ENCODE assay signal across 8 mouse cellular contexts in the genomic region with DNA sequence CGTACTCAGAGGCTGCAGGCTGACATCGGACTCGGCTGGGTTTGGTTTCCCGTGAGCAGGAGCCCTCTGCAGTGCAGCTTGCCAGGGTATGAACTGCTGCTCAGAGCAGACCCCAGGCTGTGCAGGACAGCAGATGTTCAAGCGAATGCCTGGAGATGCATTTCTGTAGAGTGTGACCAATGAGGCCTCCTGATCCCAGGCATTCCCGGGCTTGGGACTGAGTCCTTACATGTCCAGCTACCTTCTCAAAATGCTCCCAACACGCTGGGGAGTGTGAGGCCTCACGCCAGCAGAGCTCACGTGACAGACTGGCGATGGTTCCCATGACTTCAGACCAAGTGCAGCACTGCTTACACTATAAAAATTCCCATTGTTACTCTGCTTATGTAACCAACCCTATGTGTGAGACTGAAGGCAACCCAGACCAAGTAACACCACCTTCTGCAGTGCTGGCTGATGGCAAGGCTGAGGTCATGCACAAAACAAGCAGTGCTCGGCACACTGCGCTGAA.
DNase-seq lines count a peak whose midpoint lies in the region; ATAC-seq and TF ChIP-seq lines count a peak whose summit lies in the region.

No protein-coding gene starts in this region.

- H3K9ac ChIP-seq in lung, postnatal 0 days (replicated peaks; ENCODE audit: low read depth): no peak overlapping the region

- intact Hi-C loops in heart, postnatal 25 days (cut with DNase I): no loop called here

- H3K27ac ChIP-seq in embryonic facial prominence, embryonic 10.5 days (replicated peaks): peak overlapping the region; percentile 54; the same call in 1 of the 2 replicates
- no peak overlapping the region for H3K27ac ChIP-seq in lung, postnatal 0 days (ENCODE audit: low read length)

- H3K4me2 ChIP-seq in lung, postnatal 0 days (replicated peaks; ENCODE audit: low read depth, low read length): no peak overlapping the region

- peaks cover 49% of the 10 kb centered on the region for H3K4me1 ChIP-seq in embryonic facial prominence, embryonic 10.5 days
- H3K4me1 ChIP-seq in lung, postnatal 0 days (ENCODE audit: insufficient read depth, low read depth, low read length): peaks cover 16% of the 10 kb centered on the region; the same call in 1 of the 2 replicates

- no peak for TF ChIP-seq CTCF in lung, postnatal 0 days (IDR thresholded peaks at IDR 0.05)

- no peak for TF ChIP-seq EP300 in lung, postnatal 0 days (IDR thresholded peaks at IDR 0.05)

- H3K27me3 ChIP-seq in embryonic facial prominence, embryonic 10.5 days (replicated peaks; ENCODE audit: low read depth, poor library complexity, severe bottlenecking): no peaks in the 10 kb centered on the region
- no peaks in the 10 kb centered on the region for H3K27me3 ChIP-seq in lung, postnatal 0 days (replicated peaks; ENCODE audit: insufficient read depth, low read length)

- H3K9me3 ChIP-seq in embryonic facial prominence, embryonic 10.5 days: no peaks in the 10 kb centered on the region
- H3K9me3 ChIP-seq in lung, postnatal 0 days (ENCODE audit: low read length): no peaks in the 10 kb centered on the region

- H3K4me3 ChIP-seq in embryonic facial prominence, embryonic 10.5 days: no peak overlapping the region
- no peak overlapping the region for H3K4me3 ChIP-seq in lung, postnatal 0 days (ENCODE audit: low read depth, low read length)

- peak; percentile 25 for ATAC-seq in lung, postnatal 0 days
- no peak for ATAC-seq in megakaryocyte progenitor cell, adult 5-6 weeks (replicated peaks; ENCODE audit: poor library complexity)

- DNase-seq in embryo, embryonic 10 days (ENCODE audit: low spot score): peak; percentile 16
- DNase-seq in embryo, embryonic 9.5 days (ENCODE audit: extremely low spot score): no peak
- DNase-seq in embryonic facial prominence, embryonic 10.5 days (ENCODE audit: low spot score): no peak
- DNase-seq in heart, postnatal 25 days (ENCODE audit: low spot score): peak; percentile 16
- DNase-seq in lung, postnatal 0 days (ENCODE audit: low spot score): peak; percentile 69
- DNase-seq in urinary bladder, postnatal 25 days (ENCODE audit: low spot score): no peak
- no peak for DNase-seq in kidney, postnatal 14 days

- 73% methylated on average over 12 of the region's 12 CpGs for WGBS in embryonic facial prominence, embryonic 10.5 days
- 38% methylated on average over 12 of the region's 12 CpGs for WGBS in lung, postnatal 0 days

- peaks cover 14% of the 10 kb centered on the region for H3K36me3 ChIP-seq in embryonic facial prominence, embryonic 10.5 days (replicated peaks)
- H3K36me3 ChIP-seq in lung, postnatal 0 days (ENCODE audit: insufficient read depth, low read length): no peaks in the 10 kb centered on the region

Comparison
In these comparisons a context has a peak if more than half of its experiments do, and no peak if none do; other contexts are left out.
1. DNase-seq: peak in embryo, embryonic 10 days (single experiment), heart, postnatal 25 days (single experiment) and lung, postnatal 0 days (single experiment); none in embryo, embryonic 9.5 days (single experiment), embryonic facial prominence, embryonic 10.5 days (single experiment), urinary bladder, postnatal 25 days (single experiment) and kidney, postnatal 14 days (single experiment).